Mouse (Mus musculus) midbrain, embryonic 14.5 days (tissue): ENCODE measurements around the gene Hist2h3b. TPM values are rescaled to one million over a fixed set of nuclear protein-coding genes. Genes with fewer than 3 reads are reported as not detected.

Experiments used
- ATAC-seq: fragments of 200-750 bp; cut with Nextera tagmentation; 2 replicates; pipeline ENCODE4 v1.8.0; 2017; ENCODE audit warnings: moderate number of reproducible peaks, moderate library complexity; ENCODE audit not compliant: low FRiP score, low TSS enrichment
- DNase-seq: peaks from one replicate; pipeline ENCODE4 v3.0.0-alpha.2; 2015
- H3K27ac ChIP-seq: fragments of 300-500 bp; sonication (generic); replicated peaks from 2 replicates; pipeline ENCODE4 v1.5.1; 2014; ENCODE audit warnings: mild to moderate bottlenecking, low read depth, low read length, moderate library complexity
- H3K27me3 ChIP-seq: fragments of 300-500 bp; sonication (generic); 2 replicates; pipeline ENCODE4 v1.6.1; 2014; ENCODE audit warnings: low read length, control low read depth, mixed read lengths; ENCODE audit not compliant: control insufficient read depth, insufficient read depth
- H3K36me3 ChIP-seq: fragments of 300-500 bp; sonication (generic); 2 replicates; pipeline ENCODE4 v1.6.1; 2014; ENCODE audit warnings: low read length, control low read depth; ENCODE audit not compliant: control insufficient read depth, insufficient read depth
- H3K4me1 ChIP-seq: fragments of 300-500 bp; sonication (generic); 2 replicates; pipeline ENCODE4 v1.6.1; 2014; ENCODE audit warnings: mild to moderate bottlenecking, antibody characterized with exemption, low read length, control low read depth; ENCODE audit not compliant: control insufficient read depth, insufficient read depth
- H3K4me2 ChIP-seq: fragments of 300-500 bp; sonication (generic); 2 replicates; pipeline ENCODE4 v1.6.1; 2014; ENCODE audit warnings: mild to moderate bottlenecking, low read length, moderate library complexity
- H3K4me3 ChIP-seq: fragments of 300-500 bp; sonication (generic); replicated peaks from 2 replicates; pipeline ENCODE4 v1.5.1; 2014; ENCODE audit warnings: low read depth, low read length
- H3K9ac ChIP-seq: fragments of 300-500 bp; sonication (generic); replicated peaks from 2 replicates; pipeline ENCODE4 v1.6.1; 2014; ENCODE audit warnings: mild to moderate bottlenecking, low read length, moderate library complexity
- H3K9me3 ChIP-seq: fragments of 300-500 bp; sonication (generic); 2 replicates; pipeline ENCODE4 v1.6.1; 2016; ENCODE audit warnings: low read length, control low read depth, mixed read lengths; ENCODE audit not compliant: control insufficient read depth
- WGBS: fragments of 180-500 bp; shearing (Covaris S2); extraction: QIAGEN DNeasy Blood & Tissue Kit; methylation state at CpG from one replicate; pipeline ENCODE4 v1.1.7; 2014; 5-methylcytosine and 5-hydroxymethylcytosine counted together
- polyA plus RNA-seq: library from polyadenylated mRNA; unstranded; fragments of >200 nt; fragmentation: Nextera tagmentation; extraction: Ambion mirVana; gene quantifications from 2 replicates; pipeline ENCODE4 v1.2.1, GENCODE M21; 2014

Gene Hist2h3b
- polyA plus RNA-seq, 1 experiment from 2014 or later, result 19.3 TPM

GRCm38 (mm10) chr3:96226695-96227648 lies 41.5 kb upstream of the Hist2h3b start:
- ATAC-seq (no peak), DNase-seq (no peak)
- Histone ChIP-seq H3K9me3 (no peaks in the 10 kb centered on the region), H3K36me3 (no peaks in the 10 kb centered on the region), H3K4me1 (peaks cover 11% of the 10 kb centered on the region), H3K27me3 (no peaks in the 10 kb centered on the region), H3K4me2 (no peak overlapping the region), H3K9ac (0 out of 2 replicates have a peak overlapping the region, but pooled peaks have one; percentile 2), H3K27ac (no peak overlapping the region), H3K4me3 (no peak overlapping the region)
- WGBS, result 83% methylated on average over 8 of the region's 8 CpGs

GRCm38 (mm10) chr3:96228828-96229227 lies 39.6 kb upstream of the Hist2h3b start:
- ATAC-seq (no peak), DNase-seq (no peak)
- no peak overlapping the region for H3K4me3 ChIP-seq
- H3K4me2 ChIP-seq, result no peak overlapping the region
- H3K36me3 ChIP-seq, result no peaks in the 10 kb centered on the region
- no peak overlapping the region for H3K27ac ChIP-seq
- H3K9me3 ChIP-seq, result no peaks in the 10 kb centered on the region
- 71% methylated on average over 2 of the region's 2 CpGs for WGBS
- no peaks in the 10 kb centered on the region for H3K27me3 ChIP-seq
- 0 out of 2 replicates have a peak, but pooled peaks cover 7% of the 10 kb centered on the region for H3K4me1 ChIP-seq
- H3K9ac ChIP-seq, result no peak overlapping the region

GRCm38 (mm10) chr3:96230404-96230803 lies 38.0 kb upstream of the Hist2h3b start:
- Histone ChIP-seq H3K4me1 (0 out of 2 replicates have a peak, but pooled peaks cover under 1% of the 10 kb centered on the region), H3K36me3 (no peaks in the 10 kb centered on the region), H3K27me3 (no peaks in the 10 kb centered on the region), H3K9ac (no peak overlapping the region), H3K4me2 (no peak overlapping the region), H3K4me3 (no peak overlapping the region), H3K9me3 (no peaks in the 10 kb centered on the region), H3K27ac (no peak overlapping the region)
- DNase-seq, result no peak
- ATAC-seq, result no peak
- WGBS, result 75% methylated on average over 2 of the region's 2 CpGs

GRCm38 (mm10) chr3:96230910-96231757 lies 37.3 kb upstream of the Hist2h3b start:
- no peak overlapping the region for H3K4me3 ChIP-seq
- DNase-seq (no peak), ATAC-seq (no peak)
- H3K4me2 ChIP-seq, result no peak overlapping the region
- no peaks in the 10 kb centered on the region for H3K4me1 ChIP-seq
- WGBS, result 78% methylated on average over 4 of the region's 4 CpGs
- no peak overlapping the region for H3K9ac ChIP-seq
- no peaks in the 10 kb centered on the region for H3K9me3 ChIP-seq
- H3K27ac ChIP-seq, result no peak overlapping the region
- no peaks in the 10 kb centered on the region for H3K27me3 ChIP-seq
- no peaks in the 10 kb centered on the region for H3K36me3 ChIP-seq

- H3K36me3 ChIP-seq, result no peaks in the 10 kb centered on the region
- H3K9me3 ChIP-seq, result no peaks in the 10 kb centered on the region
- no peak overlapping the region for H3K27ac ChIP-seq
- no peak overlapping the region for H3K9ac ChIP-seq
- ATAC-seq, result no peak
- 52% methylated on average over 2 of the region's 2 CpGs for WGBS
- H3K4me1 ChIP-seq, result no peaks in the 10 kb centered on the region
- no peak overlapping the region for H3K4me2 ChIP-seq
- no peaks in the 10 kb centered on the region for H3K27me3 ChIP-seq
- no peak overlapping the region for H3K4me3 ChIP-seq
- no peak for DNase-seq
These were observed 36.7 kb upstream of the Hist2h3b start for GRCm38 (mm10) chr3:96231758-96232120.

DNA sequence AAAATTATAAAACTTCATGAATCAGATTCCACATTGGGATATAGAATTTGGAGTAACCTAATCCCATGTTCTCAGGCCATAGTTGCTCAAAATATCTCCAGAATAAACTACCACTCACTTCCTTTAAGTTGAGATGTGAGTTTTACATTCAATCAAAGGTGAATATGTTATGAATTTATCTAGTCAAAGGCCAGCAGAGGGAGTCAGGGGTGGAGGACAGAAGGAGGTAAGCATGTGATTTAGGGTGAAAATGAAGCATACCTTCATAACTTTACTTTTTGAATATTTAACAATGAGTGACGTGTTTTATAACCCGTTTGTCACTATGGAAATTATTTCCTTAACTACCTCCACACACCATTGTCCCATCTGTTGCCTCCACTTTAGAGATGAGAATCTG lies 33.5 kb upstream of the Hist2h3b start:
- WGBS, result 93% methylated on average over 2 of the region's 2 CpGs
- DNase-seq (no peak), ATAC-seq (no peak)
- Histone ChIP-seq H3K27me3 (no peaks in the 10 kb centered on the region), H3K9me3 (no peaks in the 10 kb centered on the region), H3K4me2 (no peak overlapping the region), H3K27ac (no peak overlapping the region), H3K4me3 (no peak overlapping the region), H3K36me3 (no peaks in the 10 kb centered on the region), H3K4me1 (peaks cover 10% of the 10 kb centered on the region; the same call in 1 of the 2 replicates), H3K9ac (no peak overlapping the region)

GRCm38 (mm10) chr3:96235836-96236235 lies 32.6 kb upstream of the Hist2h3b start:
- Histone ChIP-seq H3K9me3 (no peaks in the 10 kb centered on the region), H3K27me3 (no peaks in the 10 kb centered on the region), H3K9ac (no peak overlapping the region), H3K27ac (no peak overlapping the region), H3K4me2 (no peak overlapping the region), H3K4me3 (no peak overlapping the region), H3K4me1 (peaks cover 12% of the 10 kb centered on the region; the same call in 1 of the 2 replicates), H3K36me3 (no peaks in the 10 kb centered on the region)
- 70% methylated on average over 3 of the region's 3 CpGs for WGBS
- no peak for ATAC-seq
- DNase-seq, result no peak

GRCm38 (mm10) chr3:96236834-96237334 lies 31.6 kb upstream of the Hist2h3b start:
- WGBS, result 85% methylated on average over 4 of the region's 4 CpGs

More at GRCm38 (mm10) chr3:96236834-96237334, 31.6 kb upstream of the Hist2h3b start:
- Histone ChIP-seq H3K9me3 (no peaks in the 10 kb centered on the region), H3K27ac (no peak overlapping the region), H3K27me3 (no peaks in the 10 kb centered on the region), H3K4me3 (no peak overlapping the region), H3K4me1 (peaks cover 13% of the 10 kb centered on the region; the same call in 1 of the 2 replicates), H3K36me3 (no peaks in the 10 kb centered on the region), H3K4me2 (peak overlapping the region; percentile 53), H3K9ac (no peak overlapping the region)
- ATAC-seq (no peak), DNase-seq (no peak)
